Mouse (Mus musculus) macrophage (primary cell): ENCODE measurements around the gene Atxn7l1. TPM values are rescaled to one million over a fixed set of nuclear protein-coding genes. Genes with fewer than 3 reads are reported as not detected.

Experiments used
- H3K27ac ChIP-seq: fragments of 350-480 bp; formaldehyde crosslinking; 2 replicates; pipeline ENCODE4 v1.9.0; 2021
- H3K36me3 ChIP-seq: fragments of 350-480 bp; formaldehyde crosslinking; 2 replicates; pipeline ENCODE4 v1.9.0; 2021; ENCODE audit errors: inconsistent target
- H3K4me3 ChIP-seq: fragments of 350-480 bp; formaldehyde crosslinking; 2 replicates; pipeline ENCODE4 v1.9.0; 2021; ENCODE audit errors: inconsistent target
- H3K79me2 ChIP-seq: fragments of 350-480 bp; formaldehyde crosslinking; 2 replicates; pipeline ENCODE4 v1.9.0; 2021; ENCODE audit errors: inconsistent target
- WGBS: methylation state at CpG from one replicate; pipeline ENCODE4 v1.1.7; 2026; ENCODE audit warnings: inconsistent platforms; ENCODE audit not compliant: missing documents; 5-methylcytosine and 5-hydroxymethylcytosine counted together
- polyA plus RNA-seq: library from polyadenylated mRNA; stranded (reverse); fragments of 250-400 nt; gene quantifications from 3 replicates; pipeline ENCODE4 v1.2.4, GENCODE M21; 2018; ENCODE audit warnings: inconsistent platforms

Atxn7l1 gene
- polyA plus RNA-seq, 1 experiment from 2014 or later, result 70.4 TPM

- no peak overlapping the region for H3K4me3 ChIP-seq
- H3K27ac ChIP-seq, result no peak overlapping the region
- H3K79me2 ChIP-seq, result peaks cover 98% of the 10 kb centered on the region
- H3K36me3 ChIP-seq, result no peaks in the 10 kb centered on the region
- WGBS, result 47% methylated on average over 10 of the region's 11 CpGs
Observed at GRCm38 (mm10) chr12:33182428-33183137, 35.1 kb downstream of the Atxn7l1 start.

GRCm38 (mm10) chr12:33183138-33183627 lies 35.7 kb downstream of the Atxn7l1 start:
- no peak overlapping the region for H3K4me3 ChIP-seq
- 66% methylated on average over 4 of the region's 4 CpGs for WGBS
- peaks cover 98% of the 10 kb centered on the region for H3K79me2 ChIP-seq
- no peak overlapping the region for H3K27ac ChIP-seq
- H3K36me3 ChIP-seq, result no peaks in the 10 kb centered on the region

- Histone ChIP-seq H3K27ac (no peak overlapping the region), H3K4me3 (no peak overlapping the region), H3K79me2 (peaks cover 98% of the 10 kb centered on the region), H3K36me3 (no peaks in the 10 kb centered on the region)
- 97% methylated on average over 3 of the region's 3 CpGs for WGBS
Observed at GRCm38 (mm10) chr12:33184137-33184536, 36.6 kb downstream of the Atxn7l1 start.

- Histone ChIP-seq H3K36me3 (no peaks in the 10 kb centered on the region), H3K27ac (no peak overlapping the region), H3K79me2 (peaks cover 98% of the 10 kb centered on the region), H3K4me3 (no peak overlapping the region)
- 95% methylated on average over 6 of the region's 6 CpGs for WGBS
Observed at GRCm38 (mm10) chr12:33185046-33185445, 37.6 kb downstream of the Atxn7l1 start.

- Histone ChIP-seq H3K4me3 (no peak overlapping the region), H3K36me3 (no peaks in the 10 kb centered on the region), H3K27ac (no peak overlapping the region), H3K79me2 (peaks cover 98% of the 10 kb centered on the region)
- 90% methylated on average over 2 of the region's 2 CpGs for WGBS
Observed at GRCm38 (mm10) chr12:33186331-33186730, 38.8 kb downstream of the Atxn7l1 start.

GRCm38 (mm10) chr12:33190133-33190532 lies 42.6 kb downstream of the Atxn7l1 start:
- Histone ChIP-seq H3K36me3 (no peaks in the 10 kb centered on the region), H3K79me2 (peaks cover 97% of the 10 kb centered on the region), H3K27ac (no peak overlapping the region), H3K4me3 (no peak overlapping the region)
- 80% methylated on average over 7 of the region's 7 CpGs for WGBS

GRCm38 (mm10) chr12:33190633-33191032 lies 43.1 kb downstream of the Atxn7l1 start:
- 82% methylated on average over 6 of the region's 6 CpGs for WGBS
- Histone ChIP-seq H3K27ac (no peak overlapping the region), H3K79me2 (peaks cover 98% of the 10 kb centered on the region), H3K36me3 (0 out of 2 replicates have a peak, but pooled peaks cover 5% of the 10 kb centered on the region), H3K4me3 (no peak overlapping the region)

- Histone ChIP-seq H3K79me2 (peaks cover 71% of the 10 kb centered on the region), H3K27ac (no peak overlapping the region), H3K4me3 (no peak overlapping the region), H3K36me3 (0 out of 2 replicates have a peak, but pooled peaks cover 8% of the 10 kb centered on the region)
- WGBS, result 58% methylated on average over 10 of the region's 11 CpGs
Observed at GRCm38 (mm10) chr12:33193408-33193901, 46.0 kb downstream of the Atxn7l1 start.

GRCm38 (mm10) chr12:33195175-33195574 lies 47.7 kb downstream of the Atxn7l1 start:
- Histone ChIP-seq H3K4me3 (no peak overlapping the region), H3K36me3 (0 out of 2 replicates have a peak, but pooled peaks cover 8% of the 10 kb centered on the region), H3K27ac (no peak overlapping the region), H3K79me2 (peaks cover 53% of the 10 kb centered on the region)
- 83% methylated on average over 8 of the region's 8 CpGs for WGBS

- Histone ChIP-seq H3K36me3 (0 out of 2 replicates have a peak, but pooled peaks cover 8% of the 10 kb centered on the region), H3K27ac (no peak overlapping the region), H3K4me3 (no peak overlapping the region), H3K79me2 (peaks cover 32% of the 10 kb centered on the region)
- WGBS, result 97% methylated on average over 6 of the region's 6 CpGs
Observed at GRCm38 (mm10) chr12:33197287-33197686, 49.8 kb downstream of the Atxn7l1 start.

GRCm38 (mm10) chr12:33197746-33198145 lies 50.3 kb downstream of the Atxn7l1 start:
- Histone ChIP-seq H3K36me3 (0 out of 2 replicates have a peak, but pooled peaks cover 8% of the 10 kb centered on the region), H3K27ac (no peak overlapping the region), H3K4me3 (no peak overlapping the region), H3K79me2 (peaks cover 28% of the 10 kb centered on the region)
- 91% methylated on average over 6 of the region's 6 CpGs for WGBS

GRCm38 (mm10) chr12:33201068-33201467 lies 53.6 kb downstream of the Atxn7l1 start:
- 93% methylated on average over 6 of the region's 6 CpGs for WGBS
- Histone ChIP-seq H3K27ac (no peak overlapping the region), H3K36me3 (no peaks in the 10 kb centered on the region), H3K79me2 (no peaks in the 10 kb centered on the region; the same call in 1 of the 2 replicates), H3K4me3 (no peak overlapping the region)

- WGBS, result 97% methylated on average over 7 of the region's 7 CpGs
- Histone ChIP-seq H3K36me3 (0 out of 2 replicates have a peak, but pooled peaks cover under 1% of the 10 kb centered on the region), H3K79me2 (no peaks in the 10 kb centered on the region; the same call in 1 of the 2 replicates), H3K4me3 (no peak overlapping the region), H3K27ac (no peak overlapping the region)
Observed at GRCm38 (mm10) chr12:33201491-33202210, 54.2 kb downstream of the Atxn7l1 start.

GRCm38 (mm10) chr12:33205255-33205654 lies 57.8 kb downstream of the Atxn7l1 start:
- Histone ChIP-seq H3K79me2 (no peaks in the 10 kb centered on the region; the same call in 1 of the 2 replicates), H3K36me3 (0 out of 2 replicates have a peak, but pooled peaks cover 6% of the 10 kb centered on the region)
- 95% methylated on average over 4 of the region's 4 CpGs for WGBS

More at GRCm38 (mm10) chr12:33205255-33205654, 57.8 kb downstream of the Atxn7l1 start:
- H3K27ac ChIP-seq, result no peak overlapping the region
- no peak overlapping the region for H3K4me3 ChIP-seq
